Mouse (Mus musculus) stomach, embryonic 16.5 days (tissue): ENCODE data around the gene Rab33b. TPM values are rescaled to one million over a fixed set of nuclear protein-coding genes. Genes with fewer than 3 reads are reported as not detected.
A peak's percentile ranks its signal among the peaks of the same experiment; 100 is the strongest.
"Not testable (repeated sequence)": the region's sequence is repeated elsewhere in the genome, so short reads cannot be mapped to it uniquely, and the experiment has no call there.

ENCODE experiments used
- ATAC-seq: fragments of 200-750 bp; cut with Nextera tagmentation; 2 replicates; pipeline ENCODE4 v1.8.0; 2017; ENCODE audit warnings: moderate number of reproducible peaks, moderate TSS enrichment; ENCODE audit not compliant: insufficient read depth, low FRiP score
- H3K27ac ChIP-seq: fragments of 300-500 bp; sonication (generic); 2 replicates; pipeline ENCODE4 v1.5.1; 2014; ENCODE audit warnings: low read length
- H3K27me3 ChIP-seq: fragments of 300-500 bp; sonication (generic); 2 replicates; pipeline ENCODE4 v1.6.1; 2014; ENCODE audit warnings: low read length, control low read depth, mixed read lengths; ENCODE audit not compliant: control insufficient read depth, insufficient read depth
- H3K36me3 ChIP-seq: fragments of 300-500 bp; sonication (generic); 2 replicates; pipeline ENCODE4 v1.6.1; 2014; ENCODE audit warnings: low read length; ENCODE audit not compliant: control insufficient read depth, insufficient read depth
- H3K4me1 ChIP-seq: fragments of 300-500 bp; sonication (generic); 2 replicates; pipeline ENCODE4 v1.6.1; 2014; ENCODE audit warnings: low read length, control low read depth, mixed read lengths; ENCODE audit not compliant: control insufficient read depth, insufficient read depth
- H3K4me2 ChIP-seq: fragments of 300-500 bp; sonication (generic); 2 replicates; pipeline ENCODE4 v1.6.1; 2014; ENCODE audit warnings: low read depth, low read length, mixed read lengths
- H3K4me3 ChIP-seq: fragments of 300-500 bp; sonication (generic); replicated peaks from 2 replicates; pipeline ENCODE4 v1.5.1; 2014; ENCODE audit warnings: mild to moderate bottlenecking, low read length
- H3K9ac ChIP-seq: fragments of 300-500 bp; sonication (generic); 2 replicates; pipeline ENCODE4 v1.6.1; 2014; ENCODE audit warnings: low read length
- H3K9me3 ChIP-seq: fragments of 300-500 bp; sonication (generic); replicated peaks from 2 replicates; pipeline ENCODE4 v1.6.1; 2016; ENCODE audit warnings: low read length, control low read depth; ENCODE audit not compliant: control insufficient read depth
- WGBS: fragments of 180-500 bp; shearing (Covaris S2); extraction: QIAGEN DNeasy Blood & Tissue Kit; methylation state at CpG from one replicate; pipeline ENCODE4 v1.1.7; 2014; 5-methylcytosine and 5-hydroxymethylcytosine counted together
- polyA plus RNA-seq: library from polyadenylated mRNA; unstranded; fragments of >200 nt; fragmentation: Nextera tagmentation; extraction: Ambion mirVana; gene quantifications from 2 replicates; pipeline ENCODE4 v1.2.1, GENCODE M21; 2015

Gene Rab33b
- polyA plus RNA-seq, result 24.8 and 26.2 TPM in 2 replicates

DNA sequence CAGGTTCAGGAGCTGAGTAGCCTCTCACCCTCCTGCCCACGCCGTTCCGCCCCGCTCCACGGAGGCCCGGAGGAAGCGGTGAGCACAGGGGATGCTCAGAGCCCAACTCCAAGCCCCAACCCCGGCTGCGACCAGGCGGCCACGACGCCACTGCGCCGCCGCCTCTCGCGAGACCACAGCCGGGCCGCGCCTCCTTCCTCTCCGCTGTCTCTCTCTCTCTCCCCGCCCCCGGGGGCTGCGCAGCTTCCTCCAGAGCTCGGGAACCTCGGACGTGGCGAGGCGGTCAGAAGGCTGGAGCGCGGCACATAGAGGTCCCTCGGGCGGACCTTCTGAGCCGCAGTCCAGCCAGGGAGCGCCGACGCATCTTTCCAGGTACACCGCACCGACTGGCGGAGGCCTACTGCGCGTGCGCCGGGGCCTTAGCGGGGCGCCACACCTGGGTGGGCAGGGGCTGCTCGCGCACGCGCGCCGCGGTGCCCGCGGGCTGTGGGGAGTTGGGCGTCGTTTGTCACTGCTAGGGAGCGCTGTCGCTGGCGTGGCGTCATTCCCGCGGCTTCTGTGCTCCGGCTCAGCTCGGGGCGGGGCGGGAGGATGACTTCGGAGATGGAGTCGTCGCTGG lies at the start of gene Rab33b:
TSS of gene Rab33b (plus strand) at position 180 of the 619 bp plus-strand sequence.
- Histone ChIP-seq H3K4me1 (peaks cover 11% of the 10 kb centered on the region), H3K4me2 (peak within 1 kb of the TSS; percentile 69), H3K36me3 (no peaks in the 10 kb centered on the region), H3K4me3 (peak within 1 kb of the TSS; percentile 89), H3K27ac (peak within 1 kb of the TSS; percentile 95), H3K9me3 (no peaks in the 10 kb centered on the region), H3K27me3 (no peaks in the 10 kb centered on the region), H3K9ac (peak within 1 kb of the TSS; percentile 87)
- peak; percentile 98 for ATAC-seq
- 0% methylated on average over 68 of the region's 70 CpGs for WGBS

DNA sequence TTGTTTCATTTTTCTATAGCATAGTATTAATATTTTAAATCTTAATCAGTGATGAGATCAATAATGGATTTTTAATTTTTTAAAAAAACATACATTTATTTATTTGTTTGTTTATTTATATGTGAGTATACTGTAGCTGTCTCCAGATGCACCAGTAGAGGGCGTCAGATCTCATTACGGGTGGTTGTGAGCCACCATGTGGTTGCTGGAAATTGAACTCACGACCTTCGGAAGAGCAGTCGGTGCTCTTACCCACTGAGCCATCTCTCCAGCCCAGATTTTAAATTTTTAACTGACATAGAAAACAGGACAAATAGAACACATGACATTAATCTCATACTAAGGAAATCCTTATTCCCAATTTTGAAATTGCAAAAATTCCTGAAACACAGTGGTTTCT lies 49.4 kb upstream of the Rab33b start:
- 82% methylated on average over 5 of the region's 5 CpGs for WGBS
- not testable (repeated sequence) for H3K27ac ChIP-seq

DNA sequence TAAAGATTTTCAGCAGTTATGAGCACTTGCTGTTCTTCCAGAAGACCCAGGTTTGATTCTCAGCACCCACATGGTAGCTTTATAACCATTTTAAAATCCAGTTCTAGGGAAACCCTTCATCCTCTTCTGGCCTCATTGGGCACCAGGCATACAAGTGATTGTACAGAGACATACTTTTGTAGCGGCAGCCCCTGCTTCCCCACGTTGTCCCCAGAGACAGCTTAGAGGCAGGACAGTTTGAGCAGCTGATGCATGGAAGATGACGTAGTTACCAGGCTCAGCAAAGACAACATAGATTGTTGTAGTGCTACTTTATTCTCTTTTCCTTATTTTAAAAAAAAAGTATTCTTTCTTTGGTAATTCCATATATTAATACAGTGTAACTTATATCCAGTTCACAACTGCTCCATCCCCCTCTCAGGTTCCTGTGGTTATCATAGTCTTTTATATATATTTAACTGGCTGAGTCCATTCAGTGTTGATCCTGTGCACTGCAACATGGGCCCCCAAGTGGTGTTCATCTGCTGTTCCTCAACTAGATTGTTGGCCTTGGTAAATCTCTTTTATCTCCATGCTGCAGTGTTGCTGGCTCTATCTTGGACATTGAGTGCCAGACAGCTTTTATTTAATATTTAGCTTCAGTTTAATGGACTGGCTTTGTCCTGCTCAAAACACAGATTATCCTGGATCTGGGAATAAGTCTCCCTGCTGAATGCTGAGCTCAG lies 48.7 kb upstream of the Rab33b start:
- Histone ChIP-seq H3K27ac (no peak overlapping the region), H3K9ac (no peak overlapping the region), H3K4me1 (no peaks in the 10 kb centered on the region), H3K4me3 (no peak overlapping the region), H3K9me3 (0 out of 2 replicates have a peak, but pooled peaks cover 3% of the 10 kb centered on the region), H3K4me2 (no peak overlapping the region), H3K27me3 (no peaks in the 10 kb centered on the region), H3K36me3 (no peaks in the 10 kb centered on the region)
- WGBS, result 91% methylated on average over 3 of the region's 3 CpGs
- no peak for ATAC-seq

More for the DNA sequence above, 49.4 kb upstream of the Rab33b start:
- not testable (repeated sequence) for H3K9ac ChIP-seq, H3K9me3 ChIP-seq, H3K4me2 ChIP-seq, H3K36me3 ChIP-seq, ATAC-seq, H3K4me3 ChIP-seq, H3K27me3 ChIP-seq, H3K4me1 ChIP-seq

DNA sequence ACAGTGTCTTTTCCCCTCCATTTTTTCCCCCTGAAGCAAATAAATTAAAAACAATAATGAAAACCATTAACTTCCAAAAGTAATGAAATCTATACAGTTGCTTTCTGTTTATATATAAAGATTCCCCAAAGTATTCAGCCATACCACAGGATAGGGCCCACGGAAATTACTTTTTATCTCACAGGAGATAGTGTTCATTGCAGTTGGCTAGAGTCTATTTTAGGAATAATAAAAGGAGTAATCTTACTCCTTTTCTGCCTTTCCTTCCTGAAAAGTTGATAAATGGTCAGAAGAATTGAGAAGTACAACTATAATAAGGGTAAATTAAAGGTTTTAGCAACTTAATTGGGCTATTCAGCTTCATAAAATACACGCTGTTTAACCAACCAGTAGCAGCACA lies 15.2 kb upstream of the Rab33b start:
- H3K9ac ChIP-seq, result no peak overlapping the region
- H3K27ac ChIP-seq, result no peak overlapping the region
- no peak for ATAC-seq
- H3K4me3 ChIP-seq, result no peak overlapping the region
- no peaks in the 10 kb centered on the region for H3K4me1 ChIP-seq
- no peaks in the 10 kb centered on the region for H3K27me3 ChIP-seq
- WGBS, result 78% methylated on average over 2 of the region's 2 CpGs
- H3K36me3 ChIP-seq, result peaks cover 15% of the 10 kb centered on the region
- H3K9me3 ChIP-seq, result no peaks in the 10 kb centered on the region
- H3K4me2 ChIP-seq, result no peak overlapping the region

DNA sequence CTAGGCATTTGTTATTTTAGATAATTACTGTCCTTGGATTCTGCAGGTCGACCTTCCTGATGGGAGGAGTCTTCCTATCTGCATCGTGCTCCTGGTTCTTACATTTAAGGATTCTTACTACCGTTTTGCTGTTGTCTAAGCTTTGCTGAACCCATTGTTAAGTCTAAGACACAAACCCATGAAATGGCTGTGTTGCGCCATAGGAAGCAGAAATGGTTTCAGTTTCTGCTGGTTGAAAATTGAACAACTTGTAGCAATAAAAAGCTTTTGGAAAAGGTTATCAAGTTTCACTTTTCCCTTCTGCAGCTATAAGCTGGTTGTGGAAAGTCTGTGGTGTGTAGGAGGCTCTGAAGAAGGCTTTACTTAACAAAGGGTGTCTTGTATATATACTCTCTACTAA lies 8.0 kb upstream of the Rab33b start:
- WGBS, result 80% methylated on average over 4 of the region's 4 CpGs
- no peak overlapping the region for H3K4me3 ChIP-seq
- H3K27me3 ChIP-seq, result no peaks in the 10 kb centered on the region
- no peak overlapping the region for H3K9ac ChIP-seq
- H3K4me2 ChIP-seq, result no peak overlapping the region
- H3K9me3 ChIP-seq, result no peaks in the 10 kb centered on the region
- ATAC-seq, result no peak
- no peak overlapping the region for H3K27ac ChIP-seq
- H3K4me1 ChIP-seq, result no peaks in the 10 kb centered on the region
- peaks cover 8% of the 10 kb centered on the region; the same call in 1 of the 2 replicates for H3K36me3 ChIP-seq

DNA sequence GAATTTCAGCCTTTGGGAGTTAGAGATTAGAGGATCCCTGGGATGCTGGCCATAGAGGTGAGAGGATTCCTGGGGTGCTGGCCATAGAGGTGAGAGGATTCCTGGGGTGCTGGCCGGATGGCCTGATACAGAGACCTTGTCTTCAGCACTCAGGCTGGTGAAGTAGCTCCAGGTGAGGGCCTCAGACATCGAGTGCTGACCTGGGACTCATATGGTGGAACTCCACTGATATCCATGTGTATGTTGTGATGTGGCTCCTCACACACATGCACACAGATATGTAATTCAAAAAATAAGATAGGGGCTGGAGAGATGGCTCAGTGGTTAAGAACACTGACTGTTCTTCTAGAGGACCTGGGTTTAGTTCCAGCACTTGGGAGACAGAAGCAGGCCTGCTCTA lies 3.8 kb upstream of the Rab33b start:
- Histone ChIP-seq H3K36me3 (peaks cover 4% of the 10 kb centered on the region; the same call in 1 of the 2 replicates), H3K4me2 (no peak overlapping the region), H3K4me3 (no peak overlapping the region), H3K4me1 (peaks cover under 1% of the 10 kb centered on the region; the same call in 1 of the 2 replicates), H3K27me3 (no peaks in the 10 kb centered on the region), H3K27ac (no peak overlapping the region), H3K9me3 (no peaks in the 10 kb centered on the region), H3K9ac (no peak overlapping the region)
- WGBS, result 31% methylated on average over 2 of the region's 2 CpGs
- ATAC-seq, result no peak

DNA sequence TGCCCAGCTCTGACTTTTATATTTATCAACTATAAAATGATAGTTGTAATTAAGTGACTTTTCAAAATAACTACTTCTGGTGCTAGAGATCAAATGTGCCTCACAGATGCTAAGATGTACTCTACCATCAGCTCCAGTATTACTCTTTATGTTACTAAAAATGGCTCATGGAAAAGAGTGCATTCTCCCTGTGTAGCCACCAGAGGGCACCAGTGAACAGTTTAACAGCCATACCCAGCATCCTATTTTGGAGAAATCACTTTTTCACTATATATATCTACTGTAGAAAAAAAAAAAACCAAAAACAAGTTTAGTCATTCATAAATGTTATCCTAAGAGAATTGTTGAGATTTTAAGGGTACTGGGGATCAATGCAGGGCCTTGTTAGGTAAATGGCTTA lies 2.7 kb upstream of the Rab33b start:
- Histone ChIP-seq H3K9ac (no peak overlapping the region), H3K27me3 (no peaks in the 10 kb centered on the region), H3K4me1 (peaks cover 11% of the 10 kb centered on the region), H3K36me3 (no peaks in the 10 kb centered on the region; the same call in 1 of the 2 replicates), H3K4me2 (no peak overlapping the region), H3K4me3 (no peak overlapping the region), H3K9me3 (no peaks in the 10 kb centered on the region), H3K27ac (no peak overlapping the region)
- ATAC-seq, result no peak

DNA sequence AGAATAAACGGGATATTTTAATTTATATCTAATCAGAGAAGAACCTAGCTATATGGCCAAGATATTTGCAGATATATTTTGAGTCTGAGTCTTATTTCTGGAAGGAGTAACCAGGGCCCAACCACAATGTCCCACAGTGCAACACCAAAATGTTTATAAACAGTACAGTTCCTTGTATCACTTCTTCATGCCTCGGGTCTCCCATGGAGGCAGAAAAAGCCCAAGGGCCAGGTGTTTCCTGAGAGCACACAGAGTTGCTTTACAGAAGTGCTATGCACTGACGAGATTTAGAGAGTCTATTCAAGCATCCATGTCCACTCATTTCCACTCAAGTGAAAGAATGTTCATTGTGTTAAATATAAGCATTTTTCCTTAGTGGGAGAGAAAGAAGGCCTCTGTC lies 1.8 kb upstream of the Rab33b start:
- Histone ChIP-seq H3K4me1 (peaks cover 11% of the 10 kb centered on the region), H3K4me2 (no peak overlapping the region), H3K27ac (no peak overlapping the region), H3K9ac (no peak overlapping the region), H3K36me3 (no peaks in the 10 kb centered on the region), H3K9me3 (no peaks in the 10 kb centered on the region), H3K4me3 (no peak overlapping the region), H3K27me3 (no peaks in the 10 kb centered on the region)
- no peak for ATAC-seq
- WGBS, result 51% methylated on average over 3 of the region's 3 CpGs

DNA sequence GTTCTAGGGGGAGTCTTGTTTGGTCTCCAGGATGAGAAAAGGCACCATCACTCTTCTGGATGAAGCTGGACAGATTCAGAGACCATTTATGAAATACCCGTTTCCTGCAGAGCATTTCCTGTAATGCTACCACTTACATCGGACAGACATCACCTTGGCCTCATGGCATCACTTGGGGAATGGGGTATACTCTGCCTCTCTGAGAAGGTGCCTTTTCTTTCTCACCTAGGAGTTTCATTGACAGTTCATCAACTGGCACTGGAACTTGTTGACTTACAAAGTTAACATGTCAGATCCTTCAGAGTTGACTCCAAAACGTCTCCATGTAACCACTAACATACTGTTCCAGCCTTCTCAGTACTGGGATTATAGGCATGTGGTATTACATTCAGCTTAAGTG lies 939 bp upstream of the Rab33b start:
- Histone ChIP-seq H3K27ac (no peak overlapping the region), H3K9me3 (no peaks in the 10 kb centered on the region), H3K9ac (peak overlapping the region; percentile 87), H3K4me2 (peak overlapping the region; percentile 63), H3K36me3 (no peaks in the 10 kb centered on the region), H3K4me3 (peak overlapping the region; percentile 89), H3K27me3 (no peaks in the 10 kb centered on the region), H3K4me1 (peaks cover 11% of the 10 kb centered on the region)
- no peak for ATAC-seq
- 59% methylated on average over 3 of the region's 3 CpGs for WGBS
